Mouse (Mus musculus): ENCODE measurements around the gene Rfc3. TPM values are rescaled to one million over a fixed set of nuclear protein-coding genes. Genes with fewer than 3 reads are reported as not detected.
A peak's percentile ranks its signal among the peaks of the same experiment; 100 is the strongest.
"Not testable (repeated sequence)": the region's sequence is repeated elsewhere in the genome, so short reads cannot be mapped to it uniquely, and the experiment has no call there.

Rfc3 gene
- 63.9 and 71.7 TPM in 2 replicates for polyA plus RNA-seq (2015; fragmentation: Nextera tagmentation; extraction: Ambion mirVana)

DNA sequence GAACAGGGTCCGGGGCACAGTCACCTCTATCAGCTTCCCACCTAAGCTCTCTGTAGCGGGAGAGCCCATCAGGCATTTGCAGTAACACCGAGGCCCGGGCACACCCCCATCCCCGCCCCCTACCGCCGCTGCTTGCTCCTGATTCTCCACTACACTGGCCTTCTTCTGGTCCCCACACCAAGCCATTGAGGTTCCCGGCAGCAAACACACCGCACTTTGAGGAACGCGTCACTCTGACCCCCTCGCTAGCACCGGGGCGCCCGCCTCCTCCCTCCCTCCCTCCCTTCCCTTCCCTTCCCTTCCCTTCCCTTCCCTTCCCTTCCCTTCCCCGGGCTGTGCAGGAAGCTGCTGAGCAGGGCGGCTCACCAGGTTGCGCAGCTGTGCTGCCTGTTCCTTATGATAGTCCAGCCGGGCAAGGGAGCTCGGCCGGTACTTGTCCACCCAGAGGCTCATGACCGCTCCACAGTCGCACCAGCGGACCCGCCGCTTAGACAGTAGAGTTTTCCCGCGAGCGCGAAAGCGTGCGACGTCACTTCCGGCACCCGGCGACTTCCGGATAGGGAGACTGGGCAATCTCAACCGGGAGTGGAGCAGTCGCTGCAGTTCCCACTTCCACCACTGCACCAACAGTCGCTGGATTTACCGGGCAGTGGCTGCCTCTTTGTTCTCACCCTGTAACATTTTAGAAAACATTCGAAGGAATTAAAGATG lies at the start of gene Rfc3:
TSS of gene Rfc3 (minus strand) at position 543 of the 711 bp plus-strand sequence.
- Histone ChIP-seq H3K9ac (peak within 1 kb of the TSS; percentile 60), H3K4me2 (peak within 1 kb of the TSS; percentile 66), H3K4me1 (peaks cover 10% of the 10 kb centered on the region), H3K9me3 (no peaks in the 10 kb centered on the region), H3K4me3 (peak within 1 kb of the TSS; percentile 65), H3K27ac (peak within 1 kb of the TSS; percentile 84), H3K27me3 (replicated peaks) (no peaks in the 10 kb centered on the region), H3K36me3 (replicated peaks) (peaks cover 21% of the 10 kb centered on the region; the same call in 1 of the 2 replicates)
- peak; percentile 99 for ATAC-seq (replicated peaks)
- under 1% methylated on average over 40 of the region's 42 CpGs for WGBS

DNA sequence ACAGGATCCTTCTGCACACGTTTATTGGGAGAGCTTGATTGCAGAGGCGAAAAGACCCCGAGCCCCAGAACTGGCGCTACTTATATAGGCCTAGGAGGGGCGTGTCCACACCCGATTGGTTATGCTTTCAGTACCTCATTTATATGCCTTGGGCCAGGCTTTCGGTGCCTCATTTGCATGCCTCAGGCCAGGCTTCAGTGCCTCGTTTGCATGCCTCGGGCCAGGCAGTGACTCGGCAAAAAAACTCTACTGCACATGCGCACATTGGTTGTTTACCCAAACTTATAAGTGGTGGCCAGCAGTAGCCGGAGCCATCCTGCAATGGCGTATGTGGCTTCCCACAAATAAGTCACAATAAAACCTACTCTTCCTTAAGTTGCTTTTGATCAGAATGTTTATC lies 42.6 kb upstream of the Rfc3 start:
- not testable (repeated sequence) for H3K4me3 ChIP-seq; H3K4me1 ChIP-seq; H3K9ac ChIP-seq; H3K9me3 ChIP-seq; ATAC-seq (replicated peaks); H3K27me3 ChIP-seq (replicated peaks); H3K27ac ChIP-seq; H3K36me3 ChIP-seq (replicated peaks); H3K4me2 ChIP-seq
- WGBS = 92% methylated on average over 13 of the region's 13 CpGs

DNA sequence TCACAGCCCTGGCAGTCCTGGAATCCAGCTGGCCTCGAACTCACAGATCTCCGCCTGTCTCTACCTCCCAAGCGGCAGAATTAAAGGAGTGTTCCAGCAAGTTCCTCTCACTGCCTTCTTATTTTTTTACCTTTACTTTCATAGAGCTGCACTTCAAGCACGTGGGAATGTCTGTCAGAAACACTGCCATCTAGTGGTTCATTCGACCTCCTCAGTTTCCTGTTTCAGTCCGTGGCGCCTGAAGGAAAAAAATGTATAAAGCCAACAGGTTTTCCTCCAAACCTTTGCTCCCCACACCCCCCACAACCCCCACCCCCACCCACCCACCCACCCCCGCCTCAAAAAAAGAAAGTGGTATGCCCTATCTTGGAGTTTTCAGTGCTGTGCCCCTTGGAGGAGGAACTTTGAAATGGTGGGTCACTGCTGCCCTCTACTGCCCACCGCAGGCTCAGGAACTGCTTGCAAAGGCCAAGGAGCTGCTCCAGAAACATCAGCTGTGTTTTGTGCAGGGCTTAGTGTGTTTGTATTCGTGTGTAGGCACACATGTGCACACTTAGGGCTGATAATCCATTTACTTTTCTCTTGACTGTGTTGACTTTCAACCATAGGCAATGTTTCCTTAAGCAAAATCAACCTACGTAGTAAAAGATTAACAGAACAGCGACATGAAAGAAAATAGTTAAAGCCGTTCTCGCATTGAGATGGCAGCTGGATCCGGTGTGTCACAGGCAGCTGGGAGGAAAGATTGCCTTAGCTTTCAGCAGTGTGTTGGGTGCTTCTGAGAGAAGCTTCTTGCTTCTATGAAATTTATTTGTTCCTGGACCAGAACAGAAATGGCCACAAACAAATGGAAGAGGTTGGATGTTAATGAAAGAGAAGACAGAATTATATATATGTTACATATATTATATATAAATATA lies 35.8 kb upstream of the Rfc3 start:
- no peak overlapping the region for H3K27ac ChIP-seq
- peak overlapping the region; percentile 43 for H3K4me2 ChIP-seq
- no peak overlapping the region for H3K4me3 ChIP-seq
- no peaks in the 10 kb centered on the region for H3K9me3 ChIP-seq
- no peaks in the 10 kb centered on the region for H3K36me3 ChIP-seq (replicated peaks)
- no peaks in the 10 kb centered on the region for H3K4me1 ChIP-seq
- no peaks in the 10 kb centered on the region for H3K27me3 ChIP-seq (replicated peaks)
- ATAC-seq (replicated peaks) = peak; percentile 96
- no peak overlapping the region for H3K9ac ChIP-seq
- WGBS = 28% methylated on average over 15 of the region's 15 CpGs

DNA sequence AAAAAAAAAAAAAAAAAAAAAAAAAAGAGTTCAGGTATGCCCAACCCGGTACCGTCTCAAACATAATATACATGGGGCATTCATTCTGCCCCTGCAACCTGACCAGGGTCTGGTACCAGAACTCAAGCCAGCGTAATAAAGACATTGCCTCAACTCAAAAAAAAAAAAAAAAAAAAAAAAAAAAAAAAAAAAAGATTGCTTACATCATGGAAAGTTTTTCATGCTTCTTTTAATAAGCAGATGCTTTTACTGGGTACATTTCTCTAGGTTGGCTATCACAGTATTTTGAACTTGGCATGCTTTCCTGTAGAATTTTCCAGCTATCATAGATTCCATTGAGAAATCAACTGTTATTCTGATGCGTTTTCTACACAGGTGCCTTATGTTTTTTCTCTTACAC lies 11.2 kb upstream of the Rfc3 start:
- ATAC-seq (replicated peaks) = no peak
- no peak overlapping the region for H3K4me3 ChIP-seq
- no peak overlapping the region for H3K27ac ChIP-seq
- no peaks in the 10 kb centered on the region for H3K36me3 ChIP-seq (replicated peaks)
- 93% methylated on average over 4 of the region's 4 CpGs for WGBS
- no peak overlapping the region for H3K4me2 ChIP-seq
- H3K4me1 ChIP-seq = no peaks in the 10 kb centered on the region
- no peaks in the 10 kb centered on the region for H3K9me3 ChIP-seq
- no peak overlapping the region for H3K9ac ChIP-seq
- no peaks in the 10 kb centered on the region for H3K27me3 ChIP-seq (replicated peaks)

DNA sequence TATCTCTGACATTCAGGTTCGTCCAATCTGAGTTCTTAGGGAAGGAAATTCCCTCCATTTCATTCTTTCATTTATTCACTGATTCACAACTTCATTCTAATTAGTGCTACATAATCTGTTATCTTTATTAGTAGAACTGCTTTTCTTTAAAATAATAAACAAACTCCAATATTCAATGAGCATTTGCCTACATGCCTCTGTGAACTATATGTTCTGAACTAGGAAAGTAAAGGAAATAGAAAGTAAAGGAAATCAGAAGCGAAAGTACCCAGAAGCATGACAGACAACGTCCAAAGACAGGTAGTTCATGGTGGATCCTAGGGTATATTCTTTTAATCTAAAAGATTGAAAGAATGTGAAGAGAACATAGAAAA lies 356 bp upstream of the Rfc3 start:
- Histone ChIP-seq H3K4me1 (peaks cover 10% of the 10 kb centered on the region), H3K27me3 (replicated peaks) (no peaks in the 10 kb centered on the region), H3K27ac (peak overlapping the region; percentile 84), H3K4me2 (peak overlapping the region; percentile 66; the same call in 1 of the 2 replicates), H3K36me3 (replicated peaks) (peaks cover 15% of the 10 kb centered on the region; the same call in 1 of the 2 replicates), H3K9ac (no peak overlapping the region), H3K9me3 (no peaks in the 10 kb centered on the region), H3K4me3 (peak overlapping the region; percentile 65)
- WGBS = 62% methylated on average over 3 of the region's 3 CpGs
- ATAC-seq (replicated peaks) = 0 out of 2 replicates have a peak, but pooled peaks have one; percentile 12

DNA sequence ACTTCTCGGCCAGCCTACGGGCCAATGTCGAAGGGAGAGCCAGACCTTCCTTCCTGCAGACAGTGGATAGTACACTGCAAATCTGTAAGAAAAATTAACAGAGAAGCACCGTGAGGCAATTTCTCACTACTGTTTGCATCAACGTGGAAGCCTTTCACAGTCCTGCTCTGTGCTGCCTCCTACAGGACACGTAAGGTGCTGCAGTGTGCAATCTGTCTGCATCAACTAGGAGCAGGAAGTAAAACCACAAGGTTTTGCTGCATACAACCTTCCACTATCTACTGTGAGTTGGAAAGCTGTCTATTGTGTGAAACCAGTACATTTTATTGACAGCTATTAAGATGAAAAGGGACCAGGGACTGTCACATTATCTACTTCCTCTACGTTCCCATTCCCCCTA lies 6.2 kb downstream of the Rfc3 start:
- Histone ChIP-seq H3K9me3 (no peaks in the 10 kb centered on the region), H3K27ac (no peak overlapping the region), H3K9ac (no peak overlapping the region), H3K4me2 (no peak overlapping the region), H3K4me1 (peaks cover 5% of the 10 kb centered on the region), H3K4me3 (no peak overlapping the region), H3K36me3 (replicated peaks) (peaks cover 64% of the 10 kb centered on the region), H3K27me3 (replicated peaks) (no peaks in the 10 kb centered on the region)
- 95% methylated on average over 7 of the region's 7 CpGs for WGBS
- no peak for ATAC-seq (replicated peaks)

DNA sequence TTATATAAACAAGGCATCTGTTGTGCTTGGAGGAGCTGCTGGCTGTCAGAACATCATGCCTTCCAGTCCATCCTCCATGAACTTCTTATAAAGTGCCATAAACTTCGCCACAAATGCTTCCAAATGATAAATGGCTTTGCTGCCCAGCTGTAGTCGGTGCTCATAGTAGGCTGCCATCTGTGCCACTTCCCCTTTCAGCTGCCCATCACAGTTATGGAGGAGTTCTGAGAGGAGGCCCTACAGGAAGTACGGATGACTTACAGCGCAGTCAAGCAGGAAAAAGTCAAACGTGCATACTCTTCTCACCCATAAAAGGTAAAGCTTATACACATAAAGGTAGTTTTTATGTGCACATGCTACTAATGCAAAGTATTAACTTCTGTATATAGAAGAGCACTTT lies 8.2 kb downstream of the Rfc3 start:
- Histone ChIP-seq H3K9me3 (no peaks in the 10 kb centered on the region), H3K36me3 (replicated peaks) (peaks cover 61% of the 10 kb centered on the region), H3K27me3 (replicated peaks) (no peaks in the 10 kb centered on the region), H3K4me1 (no peaks in the 10 kb centered on the region), H3K4me2 (no peak overlapping the region), H3K4me3 (no peak overlapping the region), H3K27ac (no peak overlapping the region), H3K9ac (no peak overlapping the region)
- no peak for ATAC-seq (replicated peaks)
- 94% methylated on average over 5 of the region's 5 CpGs for WGBS

DNA sequence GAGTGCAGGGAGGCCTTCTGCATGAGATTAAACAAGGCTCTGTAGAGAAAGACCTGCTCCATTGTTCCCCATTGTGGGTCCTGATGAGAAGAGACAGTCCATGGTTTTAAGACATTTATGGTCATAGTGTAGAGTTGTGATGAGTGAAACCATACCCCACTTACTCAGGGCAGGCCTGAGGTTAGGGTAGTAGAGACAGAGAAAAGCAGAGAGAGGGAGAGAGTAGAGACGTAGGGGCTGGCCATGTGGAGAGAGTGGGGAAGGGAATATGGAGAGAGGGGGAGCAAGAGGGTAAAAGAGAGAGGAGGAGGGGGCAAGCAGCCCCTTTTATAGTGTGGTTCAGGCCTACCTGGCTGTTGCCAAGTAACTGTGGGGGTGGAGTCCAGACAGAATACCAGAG lies 8.9 kb downstream of the Rfc3 start:
- Histone ChIP-seq H3K36me3 (replicated peaks) (peaks cover 54% of the 10 kb centered on the region), H3K4me1 (no peaks in the 10 kb centered on the region), H3K9me3 (no peaks in the 10 kb centered on the region), H3K27ac (no peak overlapping the region), H3K4me3 (no peak overlapping the region), H3K4me2 (no peak overlapping the region), H3K27me3 (replicated peaks) (no peaks in the 10 kb centered on the region), H3K9ac (no peak overlapping the region)
- 100% methylated on average over 1 of the region's 1 CpGs for WGBS
- no peak for ATAC-seq (replicated peaks)

DNA sequence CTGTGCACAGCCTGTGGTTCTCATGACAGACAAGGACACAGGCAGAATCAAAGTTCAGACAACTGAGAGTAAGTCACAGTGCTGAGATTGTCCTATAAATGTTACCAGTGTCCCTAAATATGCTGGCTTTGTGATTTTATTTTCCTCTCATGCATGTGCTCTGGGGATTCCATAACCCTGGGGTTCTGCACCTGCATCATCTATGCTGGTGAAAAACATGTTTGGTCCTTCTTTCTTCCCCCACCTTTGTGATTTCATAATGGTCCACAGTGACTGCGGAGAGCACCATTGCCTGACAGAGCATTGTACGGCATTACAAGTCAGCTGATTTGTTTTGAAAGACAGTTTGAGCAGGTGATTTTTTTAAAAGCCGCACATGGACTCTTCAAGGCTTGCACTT lies 45.1 kb downstream of the Rfc3 start, which contains the start of gene Vmn2r18:
TSS of gene Vmn2r18 (minus strand) at position 101 of the 400 bp plus-strand sequence.
- Histone ChIP-seq H3K27me3 (replicated peaks) (no peaks in the 10 kb centered on the region), H3K36me3 (replicated peaks) (no peaks in the 10 kb centered on the region), H3K9me3 (no peaks in the 10 kb centered on the region), H3K4me1 (no peaks in the 10 kb centered on the region), H3K4me3 (no peak within 1 kb of the TSS), H3K9ac (no peak within 1 kb of the TSS), H3K4me2 (no peak within 1 kb of the TSS), H3K27ac (no peak within 1 kb of the TSS)
- 82% methylated on average over 3 of the region's 3 CpGs for WGBS
- ATAC-seq (replicated peaks) = no peak

DNA sequence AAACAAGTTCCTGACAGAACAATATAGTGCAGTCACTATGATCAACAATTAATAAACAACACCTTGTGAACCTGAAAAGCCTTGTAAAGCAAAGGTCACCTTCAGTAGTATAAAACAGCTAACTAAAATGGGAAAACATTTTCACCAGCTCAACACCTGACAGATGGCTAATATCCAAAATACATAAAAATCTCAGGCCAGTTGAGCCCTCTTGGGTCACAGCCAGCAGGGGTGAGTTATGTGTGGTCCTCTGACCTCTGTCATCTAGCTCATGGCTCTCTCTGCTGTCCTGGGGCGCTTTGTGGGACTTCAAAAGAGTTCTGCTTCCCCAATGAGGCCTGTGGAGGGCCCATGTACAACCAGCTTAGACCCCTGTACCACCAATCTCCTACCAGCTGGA lies 49.3 kb downstream of the Rfc3 start:
- H3K4me2 ChIP-seq = no peak overlapping the region
- no peaks in the 10 kb centered on the region for H3K9me3 ChIP-seq
- ATAC-seq (replicated peaks) = no peak
- H3K27me3 ChIP-seq (replicated peaks) = no peaks in the 10 kb centered on the region
- no peaks in the 10 kb centered on the region for H3K4me1 ChIP-seq
- H3K9ac ChIP-seq = no peak overlapping the region
- H3K4me3 ChIP-seq = no peak overlapping the region
- H3K27ac ChIP-seq = no peak overlapping the region
- 86% methylated on average over 1 of the region's 1 CpGs for WGBS
- H3K36me3 ChIP-seq (replicated peaks) = no peaks in the 10 kb centered on the region
